Mouse (Mus musculus): ENCODE measurements at regions not wholly inside any gene's neighbourhood (a gene's known extent, or its start where the extent isn't known, plus 50 kb on each side); places are given as distances from the start of the nearest gene placed in this dataset.
A peak's percentile ranks its signal among the peaks of the same experiment; 100 is the strongest.

GRCm38 (mm10) chr10:108034068-108034467 is 122.1 kb upstream of the Otogl start:
- DNase-seq (ENCODE audit: low spot score in 2 of 2) = peak; percentile 63 to 81

GRCm38 (mm10) chr10:108033317-108033795 is 121.4 kb upstream of the Otogl start:
- DNase-seq (ENCODE audit: low spot score in 2 of 2) = no peak

GRCm38 (mm10) chr10:108027506-108027905 is 115.6 kb upstream of the Otogl start:
- no peak for DNase-seq (ENCODE audit: low spot score in 2 of 2)

DNA sequence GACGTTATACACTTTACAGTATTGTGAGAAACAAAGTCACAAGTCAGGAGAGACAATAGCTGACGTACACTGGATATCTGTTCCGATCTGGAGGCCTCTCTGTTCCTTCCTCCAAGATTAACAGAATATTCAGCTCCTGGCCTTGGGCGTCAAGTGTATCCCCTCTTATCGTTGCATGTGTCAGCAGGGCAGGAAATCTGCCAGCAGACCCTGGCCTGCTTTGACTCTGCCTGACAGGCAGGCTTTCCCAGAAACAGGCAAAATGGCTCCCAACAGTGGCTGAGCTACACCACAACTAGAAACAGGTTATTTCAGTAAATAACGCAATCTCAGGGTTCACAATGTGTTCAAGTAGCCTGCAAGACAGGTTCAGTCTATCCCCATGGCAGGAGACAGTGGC is 112.3 kb upstream of the Otogl start:
- no peak for DNase-seq (ENCODE audit: low spot score in 2 of 2)

- DNase-seq (ENCODE audit: low spot score in 2 of 2) = no peak
Observed at GRCm38 (mm10) chr10:108016552-108016951, 104.6 kb upstream of the Otogl start.

DNA sequence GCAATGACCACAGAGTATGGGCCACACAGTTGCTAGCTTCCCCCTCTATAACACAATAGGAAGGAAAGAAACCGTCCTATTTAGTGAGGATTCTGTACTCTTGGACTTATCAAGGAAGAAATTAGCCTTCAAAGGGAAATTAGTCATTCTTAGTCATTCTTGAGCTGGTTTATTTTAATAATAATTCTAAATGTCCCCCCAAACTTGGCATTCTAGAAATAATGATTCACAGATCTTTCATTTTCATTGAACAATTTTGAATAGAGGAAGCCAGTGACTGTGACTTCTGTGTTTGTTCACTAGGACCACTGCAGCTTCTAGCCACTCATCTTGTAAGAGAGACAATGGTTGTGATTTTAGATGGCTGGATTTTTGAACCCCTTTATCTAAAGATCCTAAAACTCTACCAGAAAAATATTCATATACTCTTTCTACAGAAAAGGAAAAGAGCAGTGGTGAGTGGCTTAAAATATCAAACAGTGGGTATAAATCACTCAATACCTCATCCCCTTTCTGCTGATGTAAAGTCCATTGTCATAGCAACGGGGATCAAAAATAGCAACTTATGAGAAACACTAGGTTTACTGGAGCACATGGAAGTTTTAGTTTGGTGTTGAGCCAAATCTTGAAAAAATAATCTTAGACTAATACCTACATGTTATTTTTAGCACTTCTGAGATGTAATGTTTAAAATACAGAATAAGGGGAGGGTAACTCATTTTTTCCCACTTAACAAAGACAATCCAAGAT is 83.1 kb upstream of the Otogl start:
- DNase-seq (ENCODE audit: low spot score in 2 of 2) = no peak

GRCm38 (mm10) chr10:107992621-107993020 is 80.7 kb upstream of the Otogl start:
- DNase-seq (ENCODE audit: low spot score in 2 of 2) = peak; percentile 35 to 67

- DNase-seq (ENCODE audit: low spot score in 2 of 2) = no peak
Observed at GRCm38 (mm10) chr10:107990557-107990956, 78.6 kb upstream of the Otogl start.

- DNase-seq (ENCODE audit: low spot score in 2 of 2) = no peak
Observed at GRCm38 (mm10) chr10:107989913-107990312, 78.0 kb upstream of the Otogl start.

DNA sequence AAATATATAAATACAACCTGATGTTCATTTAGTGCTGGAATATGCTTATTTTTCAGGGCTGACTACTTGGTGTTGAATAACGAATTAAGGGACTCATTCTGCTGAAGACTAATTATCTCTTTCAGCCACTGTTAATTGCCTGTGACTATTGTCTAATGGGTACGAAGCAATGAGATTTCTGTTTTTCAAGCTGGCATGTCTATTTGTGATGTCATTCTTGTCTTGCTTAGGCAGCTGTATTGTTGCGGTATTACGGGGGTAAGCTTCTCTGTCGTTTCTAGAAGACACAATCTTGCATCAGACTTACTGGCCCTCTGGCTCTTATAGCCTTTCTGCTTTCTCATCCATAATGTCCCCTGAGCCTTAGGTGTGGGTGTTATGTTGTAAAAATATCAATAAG is 70.7 kb upstream of the Otogl start:
- no peak for DNase-seq (ENCODE audit: low spot score in 2 of 2)

GRCm38 (mm10) chr10:107982082-107982481 is 70.1 kb upstream of the Otogl start:
- DNase-seq (ENCODE audit: low spot score in 2 of 2) = no peak

- DNase-seq (ENCODE audit: low spot score in 2 of 2) = no peak
Observed at GRCm38 (mm10) chr10:107976392-107976965, 64.5 kb upstream of the Otogl start.

GRCm38 (mm10) chr10:107971748-107972147 is 59.8 kb upstream of the Otogl start:
- DNase-seq (ENCODE audit: low spot score in 2 of 2) = no peak

GRCm38 (mm10) chr10:107966996-107967395 is 55.1 kb upstream of the Otogl start:
- peak; percentile 40 to 52 for DNase-seq (ENCODE audit: low spot score in 2 of 2)

- DNase-seq (ENCODE audit: low spot score in 2 of 2) = no peak
Observed at GRCm38 (mm10) chr10:107964022-107964421, 52.1 kb upstream of the Otogl start.

DNA sequence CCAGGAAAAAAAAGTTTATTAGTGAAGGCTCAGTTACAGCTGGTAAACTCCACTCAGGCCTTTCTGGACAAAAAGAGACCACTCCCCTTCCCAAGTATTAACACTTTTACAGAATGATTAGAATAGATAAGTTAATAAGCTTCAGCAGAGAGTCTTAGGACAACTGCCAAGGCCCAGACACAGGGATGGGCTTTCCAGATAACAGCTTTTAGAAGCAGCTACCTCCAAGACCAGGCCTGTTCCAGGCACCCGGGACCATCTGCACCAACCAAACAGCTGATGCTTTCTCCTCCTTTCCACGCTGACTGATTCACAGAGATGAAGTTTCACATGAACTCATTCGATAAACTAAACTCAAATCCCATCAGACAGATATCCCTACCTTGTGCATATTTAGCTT is 50.2 kb upstream of the Otogl start:
- no peak for DNase-seq (ENCODE audit: low spot score in 2 of 2)
